Mouse (Mus musculus) small intestine, adult 2 months (tissue): ENCODE results near the gene Tmppe. TPM values are rescaled to one million over a fixed set of nuclear protein-coding genes. Genes with fewer than 3 reads are reported as not detected.

Source experiments
- H3K27ac ChIP-seq: fragments of 200-500 bp; 2 replicates; pipeline ENCODE4 v1.5.1; 2012; ENCODE audit warnings: low read depth, low read length, control low read depth, inconsistent platforms; ENCODE audit not compliant: insufficient read depth
- H3K27me3 ChIP-seq: fragments of 200-500 bp; 2 replicates; pipeline ENCODE4 v1.6.1; 2012; ENCODE audit warnings: mild to moderate bottlenecking, moderate library complexity, low read length, inconsistent platforms; ENCODE audit not compliant: control insufficient read depth, insufficient read depth
- H3K36me3 ChIP-seq: fragments of 200-500 bp; 2 replicates; pipeline ENCODE4 v1.6.1; 2012; ENCODE audit warnings: mild to moderate bottlenecking, low read length, control low read depth, inconsistent platforms; ENCODE audit not compliant: control insufficient read depth, insufficient read depth
- H3K4me1 ChIP-seq: fragments of 200-500 bp; 2 replicates; pipeline ENCODE4 v1.6.1; 2012; ENCODE audit warnings: low read length, inconsistent platforms, mixed read lengths; ENCODE audit not compliant: control insufficient read depth, insufficient read depth, insufficient read length
- H3K4me3 ChIP-seq: fragments of 200-500 bp; 2 replicates; pipeline ENCODE4 v1.5.1; 2012; ENCODE audit warnings: low read depth, mild to moderate bottlenecking, control low read depth, inconsistent platforms, low read length, moderate library complexity
- CTCF ChIP-seq: fragments of 200-500 bp; IDR thresholded peaks from 2 replicates; pipeline ENCODE4 v1.5.1; 2012; ENCODE audit warnings: low read depth, mild to moderate bottlenecking, control low read depth, inconsistent platforms, low read length, moderate library complexity, mixed read lengths; ENCODE audit not compliant: insufficient replicate concordance, insufficient read length; ENCODE audit errors: extremely low read depth
- POLR2A ChIP-seq: fragments of 200-500 bp; IDR thresholded peaks from 2 replicates; pipeline ENCODE4 v1.6.1; 2012; ENCODE audit warnings: low read depth, mild to moderate bottlenecking, control low read depth, inconsistent platforms, low read length, moderate library complexity
- WGBS: fragments of 180-500 bp; shearing (Covaris S2); methylation state at CpG from one replicate; pipeline ENCODE4 v1.1.7; 2018; 5-methylcytosine and 5-hydroxymethylcytosine counted together
- polyA plus RNA-seq: library from polyadenylated mRNA; depleted of rRNA; stranded (reverse); fragments of >200 nt; gene quantifications from 2 replicates; pipeline ENCODE4 v1.2.3, GENCODE M21; 2012

Tmppe gene
- polyA plus RNA-seq, 1 experiment = 4.6 TPM

DNA sequence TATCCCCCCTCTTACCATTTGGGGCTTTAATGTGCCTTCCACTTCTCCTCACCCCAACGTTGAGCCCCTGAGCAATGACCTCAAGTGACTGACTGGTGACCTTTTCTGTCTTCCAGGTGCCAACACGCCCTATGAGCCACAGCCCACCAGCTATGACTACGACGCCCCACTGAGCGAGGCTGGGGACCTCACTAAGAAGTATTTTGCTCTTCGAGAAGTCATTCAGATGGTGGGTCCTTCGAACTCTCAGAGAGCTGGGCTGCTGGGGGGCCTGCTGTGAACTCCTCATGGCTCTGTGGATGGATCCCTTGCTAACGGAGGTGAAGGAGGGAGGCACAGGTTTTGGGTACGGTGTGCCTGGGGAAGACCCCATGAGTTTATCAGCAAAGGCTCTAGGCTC, 42.0 kb downstream of the Tmppe start:
- no peak overlapping the region for H3K4me3 ChIP-seq
- H3K36me3 ChIP-seq = peaks cover 4% of the 10 kb centered on the region
- H3K27me3 ChIP-seq = no peaks in the 10 kb centered on the region
- H3K4me1 ChIP-seq = no peaks in the 10 kb centered on the region
- no peak for TF ChIP-seq CTCF
- no peak for TF ChIP-seq POLR2A
- no peak overlapping the region for H3K27ac ChIP-seq
- 86% methylated on average over 9 of the region's 9 CpGs for WGBS

DNA sequence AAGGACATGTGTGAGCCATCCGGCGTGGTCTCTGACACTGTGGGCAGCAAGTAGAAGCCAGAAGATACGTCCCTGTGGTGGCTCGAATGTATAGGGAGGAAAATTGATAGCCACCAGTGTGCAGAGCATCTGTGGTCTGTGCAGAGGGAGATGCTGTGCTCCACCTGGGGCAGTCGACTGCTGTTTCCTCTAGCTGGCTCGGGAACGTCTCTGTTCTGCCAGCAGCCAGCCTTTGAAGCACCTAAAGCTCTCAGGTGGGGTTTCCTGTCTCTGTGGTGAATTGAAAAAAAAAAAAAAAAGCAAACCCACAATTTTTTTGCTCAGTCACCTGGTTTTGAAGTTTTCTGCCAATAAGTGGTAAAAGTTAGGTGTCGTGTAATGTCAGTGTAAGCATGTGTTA, 42.4 kb downstream of the Tmppe start:
- Histone ChIP-seq H3K27ac (no peak overlapping the region), H3K36me3 (peaks cover 4% of the 10 kb centered on the region), H3K4me1 (no peaks in the 10 kb centered on the region), H3K27me3 (no peaks in the 10 kb centered on the region), H3K4me3 (no peak overlapping the region)
- TF ChIP-seq POLR2A = no peak
- no peak for TF ChIP-seq CTCF
- WGBS = 87% methylated on average over 8 of the region's 8 CpGs

DNA sequence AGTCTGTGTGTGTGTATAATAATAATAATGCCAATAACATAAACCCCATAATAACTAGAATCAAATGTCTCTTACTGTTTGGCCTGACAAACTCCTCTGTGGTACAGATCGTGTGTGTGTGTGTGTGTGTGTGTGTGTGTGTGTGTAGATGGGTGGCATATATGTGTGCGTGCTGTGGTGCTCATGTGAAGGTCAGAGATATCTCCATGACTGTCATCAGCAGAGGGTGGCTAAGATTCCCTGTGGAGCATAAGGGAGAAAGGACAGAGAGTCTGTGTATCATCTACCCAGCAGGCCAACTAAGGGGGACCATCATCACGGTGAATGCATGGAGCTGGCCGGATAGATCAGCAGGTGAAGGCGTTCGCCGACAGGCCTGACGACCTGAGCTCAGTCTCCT, 46.0 kb downstream of the Tmppe start:
- 90% methylated on average over 8 of the region's 8 CpGs for WGBS
- no peak overlapping the region for H3K4me3 ChIP-seq
- H3K36me3 ChIP-seq = peaks cover 2% of the 10 kb centered on the region
- TF ChIP-seq CTCF (no peak), POLR2A (no peak)
- no peaks in the 10 kb centered on the region for H3K27me3 ChIP-seq
- no peak overlapping the region for H3K27ac ChIP-seq
- H3K4me1 ChIP-seq = no peaks in the 10 kb centered on the region

DNA sequence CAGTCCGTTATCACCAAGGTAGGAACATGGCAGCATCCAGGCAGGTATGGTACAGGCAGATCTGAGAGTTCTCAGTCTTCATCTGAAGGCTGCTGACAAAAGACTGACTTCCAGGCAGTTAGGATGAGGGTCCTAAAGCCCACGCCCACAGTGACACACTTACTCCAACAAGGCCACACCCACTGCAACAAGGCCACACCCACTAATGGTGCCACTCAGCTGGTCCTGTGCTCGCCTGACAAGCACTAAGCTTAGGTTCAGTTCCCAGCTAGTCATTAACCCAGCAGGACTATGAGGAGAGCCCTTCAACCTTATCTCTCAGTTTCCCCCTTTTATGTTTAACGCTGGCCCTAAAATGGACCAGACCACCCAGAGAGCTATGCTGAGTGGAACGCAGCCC, 47.8 kb downstream of the Tmppe start:
- no peaks in the 10 kb centered on the region for H3K4me1 ChIP-seq
- no peak overlapping the region for H3K27ac ChIP-seq
- no peaks in the 10 kb centered on the region; the same call in none of the 2 replicates for H3K36me3 ChIP-seq
- no peaks in the 10 kb centered on the region for H3K27me3 ChIP-seq
- TF ChIP-seq CTCF = no peak
- TF ChIP-seq POLR2A = no peak
- WGBS = 90% methylated on average over 5 of the region's 5 CpGs
- H3K4me3 ChIP-seq = no peak overlapping the region

DNA sequence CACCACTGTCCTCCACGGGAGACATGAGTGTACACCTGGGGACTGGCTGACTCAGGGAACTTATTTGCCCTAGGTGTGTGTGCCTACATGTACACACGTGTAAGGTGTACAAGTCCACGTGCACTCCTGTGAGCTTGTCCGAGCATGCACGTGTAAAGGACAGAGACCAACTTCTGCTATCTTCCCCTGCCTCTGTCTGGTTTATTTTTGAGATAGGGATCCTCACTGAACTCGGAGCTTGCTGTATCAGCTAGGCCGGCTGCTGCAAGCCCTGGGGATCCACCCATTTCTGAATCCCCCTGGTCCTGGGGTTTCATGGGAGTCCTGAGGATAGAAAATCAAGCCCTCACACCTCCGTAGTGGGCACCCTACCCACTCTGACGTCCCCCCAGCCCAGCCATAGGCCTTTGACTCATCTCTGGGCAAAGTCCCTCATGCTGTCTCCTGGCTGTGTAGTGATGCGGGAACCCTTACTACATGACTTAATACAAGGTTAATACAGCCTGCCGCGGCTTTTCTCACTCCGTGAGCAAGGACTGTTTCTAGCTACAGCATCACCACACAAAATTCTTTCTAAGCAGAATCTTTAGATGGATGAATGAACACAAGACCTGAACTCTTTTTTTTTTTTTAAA, 48.3 kb downstream of the Tmppe start:
- TF ChIP-seq POLR2A (no peak), CTCF (no peak)
- no peak overlapping the region for H3K27ac ChIP-seq
- H3K4me1 ChIP-seq = no peaks in the 10 kb centered on the region
- WGBS = 90% methylated on average over 13 of the region's 13 CpGs
- no peak overlapping the region for H3K4me3 ChIP-seq
- H3K36me3 ChIP-seq = no peaks in the 10 kb centered on the region; the same call in none of the 2 replicates
- no peaks in the 10 kb centered on the region for H3K27me3 ChIP-seq

- Histone ChIP-seq H3K27me3 (no peaks in the 10 kb centered on the region), H3K4me3 (no peak overlapping the region), H3K4me1 (no peaks in the 10 kb centered on the region), H3K36me3 (peaks cover 8% of the 10 kb centered on the region), H3K27ac (no peak overlapping the region)
- 88% methylated on average over 7 of the region's 7 CpGs for WGBS
- TF ChIP-seq POLR2A (no peak), CTCF (no peak)
Observed at GRCm38 (mm10) chr9:114451615-114452014, 50.7 kb downstream of the Tmppe start.

DNA sequence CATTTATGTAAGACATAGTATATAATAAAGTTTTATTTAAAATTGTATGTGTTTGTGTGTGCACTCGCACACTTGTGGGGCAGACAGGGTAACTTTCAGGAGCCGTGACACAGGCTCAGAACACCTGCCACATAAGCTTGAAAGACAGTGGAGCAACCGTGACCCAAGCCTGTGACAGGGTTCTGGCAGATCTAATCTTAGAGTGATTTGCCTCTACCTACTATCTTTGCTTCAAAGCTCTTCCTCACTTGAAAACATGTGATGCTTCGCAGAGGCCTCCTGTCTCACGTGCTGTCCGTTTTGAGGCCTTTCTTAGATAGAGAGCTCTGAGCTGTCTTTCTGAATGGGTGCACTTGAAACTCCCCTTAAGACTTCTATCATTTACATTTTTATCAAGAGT, 51.5 kb downstream of the Tmppe start:
- Histone ChIP-seq H3K4me1 (no peaks in the 10 kb centered on the region), H3K27me3 (no peaks in the 10 kb centered on the region), H3K36me3 (peaks cover 14% of the 10 kb centered on the region), H3K4me3 (no peak overlapping the region), H3K27ac (no peak overlapping the region)
- WGBS = 95% methylated on average over 6 of the region's 6 CpGs
- TF ChIP-seq POLR2A (no peak), CTCF (no peak)
